Mouse (Mus musculus) mature B cell (primary cell): ENCODE measurements around the gene Cyb5r3.

ENCODE experiments used
- in situ Hi-C: fragments of 300-500 bp; cut with MboI; formaldehyde crosslinking; loops from 2 replicates; pipeline ENCODE4 v1.14.3; 2019

Cyb5r3 gene

DNA sequence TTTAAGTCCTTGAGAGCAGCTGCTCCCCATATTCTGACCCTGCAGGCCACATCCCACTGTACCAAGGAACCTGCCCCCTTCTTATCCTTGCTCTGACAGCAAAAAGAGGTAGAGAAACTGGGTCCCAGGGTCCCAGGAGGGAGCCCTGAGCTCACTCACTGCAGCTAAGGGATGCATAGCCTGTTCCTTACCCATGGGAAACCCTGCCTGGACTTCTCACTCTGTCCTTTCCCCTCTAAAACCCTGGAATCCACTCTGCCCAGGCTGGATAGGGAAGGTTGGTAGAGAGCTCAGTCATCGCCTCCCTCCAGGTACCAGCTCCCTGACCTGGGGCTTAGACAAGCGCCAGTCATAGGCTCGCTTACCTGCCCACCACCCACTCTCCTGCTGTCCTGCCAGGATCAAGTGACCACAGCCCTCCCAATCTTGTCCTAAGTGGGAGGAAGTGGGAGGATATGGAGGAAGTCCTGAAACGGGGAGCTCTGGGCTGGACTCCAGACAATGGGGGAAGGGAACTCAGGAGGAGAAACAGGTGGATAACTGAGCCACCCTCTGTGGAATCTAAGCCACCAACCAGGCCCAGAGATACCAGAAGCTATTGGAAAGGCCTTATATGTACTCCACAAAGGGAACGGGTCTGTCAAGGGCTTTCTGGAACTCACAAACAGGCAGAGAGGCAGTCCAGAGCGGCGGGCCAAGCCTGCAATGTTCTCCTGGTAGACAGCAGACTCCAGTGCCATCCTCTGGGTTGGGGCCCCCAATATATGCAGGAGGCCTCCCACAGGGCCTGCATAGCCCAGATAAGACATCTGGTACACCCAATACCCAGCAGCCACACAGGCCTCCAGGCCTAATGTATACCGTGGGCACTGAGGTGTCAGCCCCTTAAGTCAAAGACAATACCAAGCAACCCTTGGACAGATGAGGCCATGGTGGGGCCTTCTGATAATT is 2.3 kb downstream of the Cyb5r3 start:
- in situ Hi-C loops, result no loop called here

DNA sequence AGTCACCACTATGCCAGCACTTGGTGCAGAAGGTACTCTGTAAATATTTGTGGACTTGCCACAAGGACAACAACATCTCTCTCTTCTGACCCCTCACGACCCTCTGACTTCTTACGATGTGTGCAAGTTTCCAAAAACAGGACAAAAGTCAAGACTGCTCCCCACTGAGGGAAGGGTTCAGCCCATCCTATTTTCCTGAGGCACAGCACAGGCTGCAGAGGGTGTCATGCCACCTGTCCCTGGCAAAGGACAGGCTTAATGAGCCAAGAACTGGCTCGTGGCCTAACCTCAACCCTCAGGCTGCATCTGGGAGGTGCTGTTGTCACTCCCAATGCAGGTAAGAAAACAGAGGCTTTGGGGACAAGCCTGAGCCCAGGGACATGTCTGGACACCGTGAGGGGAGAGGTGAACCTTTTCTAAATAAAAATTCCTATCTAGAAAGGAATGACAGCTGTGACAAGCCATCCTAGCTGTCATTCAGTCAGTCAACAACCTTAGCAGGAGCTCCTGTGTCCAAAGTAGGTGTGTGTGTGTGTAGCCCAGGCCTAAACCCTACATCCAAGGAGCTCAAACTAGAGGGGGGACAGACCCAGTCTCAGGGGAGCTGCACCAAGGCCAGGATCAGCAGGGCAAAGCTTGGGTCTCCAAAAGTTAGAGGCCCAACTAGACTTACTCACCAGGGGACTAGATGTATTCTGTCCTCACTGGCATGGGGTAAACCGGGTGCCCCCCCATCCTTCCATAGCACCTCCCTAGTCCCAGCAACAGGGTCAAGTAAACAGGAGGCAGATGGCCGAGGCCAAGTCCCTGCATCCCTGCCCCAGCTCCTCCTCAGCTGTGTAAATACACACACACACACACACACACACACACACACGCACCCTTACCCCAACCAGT is 3.3 kb downstream of the Cyb5r3 start:
- in situ Hi-C loops, result no loop called here

DNA sequence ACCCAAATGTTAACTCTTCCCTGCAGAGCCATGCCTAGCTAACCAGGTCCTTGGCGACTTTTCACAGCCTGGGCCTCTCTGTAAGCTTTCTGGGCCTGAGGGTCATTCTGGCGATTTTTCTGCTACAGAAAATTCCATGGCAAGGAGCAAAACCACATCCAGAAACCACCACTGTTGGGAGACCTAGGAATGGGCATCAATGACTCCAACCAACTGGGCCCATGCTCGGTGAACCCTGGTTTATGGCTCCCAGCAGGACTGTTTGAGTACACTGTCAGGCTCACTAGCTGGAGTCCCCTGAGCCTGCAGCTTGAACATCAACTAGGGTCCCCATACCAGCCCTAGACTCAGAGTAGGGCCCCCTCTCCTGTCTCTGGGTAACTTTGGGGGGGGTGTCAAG is 4.1 kb downstream of the Cyb5r3 start:
- in situ Hi-C loops, result no loop called here

DNA sequence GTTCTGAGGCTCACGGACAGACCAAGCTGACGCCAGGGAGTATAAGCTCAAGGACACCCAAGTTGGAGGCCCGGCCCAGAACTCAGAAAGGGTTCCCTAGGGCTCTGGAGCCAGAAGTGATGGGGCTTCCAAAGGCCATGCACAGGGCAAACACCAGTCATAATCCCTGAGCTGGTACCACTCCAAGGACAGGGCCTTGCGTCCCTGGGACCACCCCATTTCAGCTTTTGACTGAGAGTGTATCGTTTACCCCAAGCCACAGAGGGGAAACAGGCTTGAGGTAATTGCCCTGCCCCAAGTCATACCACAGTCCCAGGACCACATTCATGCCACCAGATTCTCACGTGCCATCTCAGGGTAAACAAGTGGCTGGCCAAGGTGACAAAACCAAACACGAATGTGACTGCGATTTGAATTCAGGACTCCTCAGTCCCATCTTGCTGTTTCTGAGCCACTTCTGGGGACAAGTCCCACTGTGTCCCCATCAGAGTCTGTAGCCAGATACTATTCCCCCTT is 4.8 kb downstream of the Cyb5r3 start:
- in situ Hi-C loops, result no loop called here

DNA sequence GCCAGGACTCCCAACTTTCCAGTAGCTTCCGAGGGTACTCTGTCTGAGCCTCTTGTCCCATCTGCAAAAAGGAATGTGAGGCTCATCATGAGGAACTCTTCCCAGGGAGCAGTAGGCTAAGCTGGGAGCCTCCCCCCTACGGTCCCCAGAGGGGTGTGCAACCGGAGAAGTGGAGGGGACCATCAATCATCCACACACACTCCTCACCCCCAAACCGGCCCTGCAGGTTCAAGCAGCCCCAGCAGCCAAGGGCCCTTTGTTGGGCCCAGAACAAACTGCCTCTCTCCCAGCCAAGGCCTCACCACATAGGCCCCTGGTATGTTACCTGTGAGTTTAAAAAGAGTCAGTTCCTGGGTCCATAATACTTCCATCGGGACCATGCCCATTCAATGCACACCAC is 5.3 kb downstream of the Cyb5r3 start:
- in situ Hi-C loops, result no loop called here

DNA sequence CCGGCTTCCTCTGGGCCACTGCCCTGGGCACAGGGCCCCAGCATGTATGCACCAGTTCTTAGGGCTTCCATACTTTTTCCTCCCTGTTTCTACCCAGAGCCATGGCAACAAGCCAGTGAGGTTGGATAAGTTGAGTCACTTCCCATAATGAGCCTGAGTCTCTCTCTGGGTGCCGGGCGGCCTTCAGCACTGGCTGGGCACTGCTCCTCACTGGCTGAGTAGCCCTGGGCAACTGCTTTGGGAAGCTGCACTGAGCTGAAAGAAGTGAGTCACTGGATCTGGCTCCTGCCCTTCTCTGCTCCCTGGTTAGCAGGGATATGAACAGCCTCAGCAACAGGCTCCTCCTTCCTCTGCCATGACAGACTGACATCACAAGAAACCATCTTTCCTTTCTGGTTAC is 5.8 kb downstream of the Cyb5r3 start:
- in situ Hi-C loops, result no loop called here

DNA sequence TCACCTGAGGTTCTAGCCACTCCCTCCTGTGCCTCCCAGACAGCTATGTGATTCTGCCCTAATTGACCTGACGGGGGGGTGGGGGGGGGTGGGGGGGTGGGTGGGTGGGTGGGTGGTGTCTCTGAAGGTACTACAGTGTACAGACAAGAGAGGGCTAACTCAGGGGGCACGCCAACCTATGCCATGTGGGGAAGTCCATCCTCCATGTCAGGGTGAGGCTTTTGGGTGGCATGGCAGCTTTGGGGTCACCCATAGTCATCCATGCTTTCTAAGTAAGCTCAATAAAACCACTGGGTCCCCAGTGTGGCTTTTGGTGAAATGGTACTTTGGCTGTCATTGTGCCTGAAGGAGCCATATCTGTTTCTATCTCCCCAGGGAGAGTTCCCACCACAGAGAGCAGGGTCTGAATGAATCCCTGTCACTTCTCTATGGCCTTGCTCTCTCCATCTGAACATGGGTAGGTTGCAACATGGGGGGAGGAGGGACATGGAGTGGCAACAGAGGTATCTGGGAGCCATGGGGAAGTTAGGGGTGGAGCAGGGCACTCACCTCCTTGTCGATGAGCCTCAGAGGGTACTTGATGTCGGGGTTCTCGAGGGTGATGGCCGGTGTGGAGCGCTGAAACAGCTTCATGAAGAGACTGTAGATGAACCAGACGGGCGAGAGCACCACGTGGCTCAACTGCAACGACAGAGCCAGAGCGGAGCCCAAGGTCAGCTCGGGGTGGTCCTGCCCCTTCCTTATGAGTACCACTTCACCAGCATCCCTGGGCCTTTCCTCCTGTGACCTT is 6.7 kb downstream of the Cyb5r3 start:
- in situ Hi-C loops, result no loop called here

DNA sequence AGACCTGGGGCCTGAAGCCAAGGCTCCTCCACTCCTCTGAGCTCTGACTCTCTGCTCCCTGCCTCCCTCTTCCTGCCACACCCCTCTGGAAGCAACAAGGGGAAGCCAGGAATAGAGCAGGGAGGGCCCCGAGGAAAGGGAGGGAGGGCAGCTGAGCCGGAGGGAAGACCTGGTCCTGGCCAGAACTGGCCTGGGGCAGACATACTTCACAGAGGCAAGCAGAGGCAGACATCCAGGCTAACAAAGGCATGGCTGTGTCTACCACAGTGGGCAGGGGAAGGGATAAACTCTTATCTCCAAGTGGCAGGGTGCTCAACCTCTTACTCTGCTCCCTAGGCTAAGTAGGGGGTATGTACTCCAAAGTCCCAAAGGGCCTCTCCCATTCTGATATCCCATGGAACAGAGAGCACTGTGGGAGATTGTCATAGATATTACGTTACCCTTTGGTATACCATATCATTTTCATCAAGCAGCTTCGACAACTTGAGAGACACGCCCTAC is 7.4 kb downstream of the Cyb5r3 start:
- in situ Hi-C loops, result no loop called here

DNA sequence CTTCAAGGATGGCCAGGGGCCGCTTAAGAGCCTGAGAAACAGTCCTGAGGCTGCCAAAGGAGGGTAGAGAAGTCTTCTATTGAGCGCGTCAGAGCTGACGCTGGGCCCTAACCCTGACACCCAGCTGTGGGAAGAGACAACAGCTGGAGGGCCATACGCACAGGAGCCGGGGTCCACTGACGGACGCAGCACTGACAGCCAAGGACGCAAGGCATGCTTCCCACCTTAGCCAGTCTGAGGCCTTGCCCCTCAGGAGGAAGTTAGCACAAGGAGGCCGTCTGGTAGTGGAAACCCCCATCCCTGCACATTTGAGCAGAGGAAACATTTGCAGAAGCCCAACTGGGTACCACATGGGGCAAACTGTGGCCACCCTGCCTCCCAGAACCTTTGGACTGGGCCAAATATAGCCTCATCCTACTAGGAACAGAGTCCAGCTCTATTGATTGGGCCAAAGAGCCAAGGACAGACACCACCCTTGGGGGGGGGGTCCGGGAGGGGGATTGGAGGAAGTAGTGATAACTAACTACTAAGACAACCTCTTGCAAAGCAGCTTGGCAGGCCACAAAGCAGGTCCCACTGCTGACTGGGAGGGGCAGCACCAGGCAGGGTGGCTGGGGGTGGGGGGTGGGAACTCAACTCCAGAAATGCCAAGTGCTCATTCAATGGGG is 9.4 kb downstream of the Cyb5r3 start:
- in situ Hi-C loops, result no loop called here

DNA sequence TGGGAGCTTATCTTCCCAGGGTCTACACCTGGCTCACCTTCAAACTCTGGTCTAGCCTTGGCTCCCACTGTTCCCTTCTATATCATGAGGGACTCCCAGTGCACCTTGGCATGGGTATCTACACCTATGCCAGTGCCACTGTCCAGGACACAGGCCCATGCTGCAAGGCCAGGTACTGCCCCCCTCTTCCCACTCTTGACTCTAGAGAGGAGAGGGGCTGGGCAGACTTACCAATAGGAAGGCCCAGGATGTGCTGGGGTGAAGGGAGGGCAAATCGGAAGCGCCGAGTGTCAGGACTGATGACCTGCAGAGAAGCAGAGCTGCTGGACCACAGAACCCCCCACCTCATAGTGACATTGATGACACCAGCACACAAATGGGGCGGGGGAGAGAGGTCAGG is 10.4 kb downstream of the Cyb5r3 start:
- in situ Hi-C loops, result no loop called here

DNA sequence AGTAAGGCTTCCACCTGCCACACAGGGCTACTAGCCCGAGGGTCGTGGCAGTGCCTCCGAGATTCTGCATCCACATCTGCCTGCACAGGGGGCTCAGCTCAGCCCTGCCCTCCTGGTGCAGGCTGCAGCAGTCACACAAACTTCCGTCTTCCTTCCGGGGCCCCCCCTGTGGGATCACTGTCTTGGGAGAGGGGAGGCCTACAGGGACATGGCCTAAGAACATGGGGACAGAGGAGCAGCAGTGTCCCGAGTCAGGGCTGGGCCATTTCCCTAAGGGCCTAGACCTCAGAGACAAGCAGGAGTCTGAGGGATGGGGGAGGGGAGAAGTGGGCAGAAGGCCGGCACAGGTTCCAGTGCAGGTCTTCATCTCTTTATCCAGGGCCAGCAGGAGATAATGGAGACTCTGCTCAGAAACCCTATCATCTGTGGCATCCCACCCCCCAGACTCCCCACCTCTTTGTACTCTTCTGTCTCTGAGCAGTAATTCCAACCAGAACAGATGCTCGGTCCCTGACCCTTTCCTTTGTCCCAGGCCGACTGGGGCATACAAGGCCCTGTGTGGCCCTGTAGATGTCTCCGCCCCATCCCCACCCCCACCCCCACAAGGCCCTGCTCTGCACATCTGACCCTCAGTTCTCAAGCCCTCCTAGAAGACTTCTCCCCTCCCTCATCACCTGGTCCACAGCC is 11.2 kb downstream of the Cyb5r3 start:
- in situ Hi-C loops, result no loop called here

DNA sequence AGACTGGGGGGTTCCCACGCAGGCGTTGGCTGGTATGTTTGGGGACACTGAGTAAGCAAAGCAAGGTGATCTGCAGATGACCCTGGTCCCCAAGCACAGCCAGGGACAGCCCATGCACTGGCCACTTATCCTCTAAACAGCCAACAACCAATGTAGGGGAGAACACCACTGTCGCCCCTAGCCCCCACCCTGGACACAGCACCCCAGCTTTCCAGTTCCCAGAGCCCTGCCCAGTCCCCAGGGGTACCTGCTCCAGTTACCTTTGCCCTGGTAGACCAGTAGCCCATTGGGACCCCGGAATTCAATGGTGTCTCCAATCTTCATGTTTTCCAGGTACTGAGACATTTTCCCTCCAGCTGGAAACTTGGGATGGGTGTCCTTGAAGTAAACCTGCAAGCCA is 11.8 kb downstream of the Cyb5r3 start:
- in situ Hi-C loops, result no loop called here

DNA sequence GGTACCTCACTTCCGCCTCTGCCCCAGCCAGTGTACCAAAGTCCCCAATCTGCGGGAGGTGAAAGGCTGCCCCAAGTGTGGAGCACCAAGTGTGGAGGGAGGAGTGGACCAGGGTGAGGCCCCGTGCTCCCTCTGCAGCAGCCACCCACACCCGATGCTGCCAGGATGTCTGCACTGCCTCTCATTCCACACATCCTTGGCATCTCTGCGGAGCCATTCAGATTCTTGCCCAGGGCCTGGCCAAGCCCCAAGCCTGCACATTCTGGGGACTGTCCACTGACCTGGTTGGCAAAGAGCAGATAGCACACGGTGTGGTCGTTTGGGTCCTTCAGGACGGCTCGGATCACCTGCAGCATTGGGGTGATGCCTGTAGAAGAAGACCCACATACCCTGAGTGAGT is 12.6 kb downstream of the Cyb5r3 start:
- in situ Hi-C loops, result no loop called here

DNA sequence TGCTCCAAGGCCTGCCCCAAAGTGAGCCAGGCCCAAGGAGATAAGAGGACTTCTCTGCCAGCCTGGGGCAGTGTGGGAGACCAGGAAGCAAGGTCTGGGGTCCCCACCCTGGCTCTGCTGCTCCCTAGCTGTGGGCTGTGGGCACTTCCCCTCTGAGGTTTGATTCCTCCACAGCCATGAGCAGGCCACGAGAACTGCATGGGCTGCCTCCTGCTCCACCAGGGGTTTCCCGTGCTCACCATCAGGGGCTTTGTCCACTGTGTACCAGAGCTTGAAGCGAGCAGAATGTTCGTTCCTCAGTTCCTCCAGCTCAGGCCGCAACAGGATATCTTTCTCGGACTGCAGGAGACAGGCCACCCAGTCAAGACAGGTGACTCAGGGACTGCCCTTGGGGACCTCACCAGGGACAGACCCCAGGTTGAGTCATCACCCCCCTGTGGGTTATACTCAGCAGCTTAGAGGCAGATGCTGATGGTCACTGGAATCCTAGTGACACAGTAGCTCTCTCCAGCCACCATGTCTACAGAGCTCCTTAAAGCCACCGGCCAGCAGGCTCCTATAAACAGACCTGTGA is 13.7 kb downstream of the Cyb5r3 start:
- in situ Hi-C loops, result no loop called here

DNA sequence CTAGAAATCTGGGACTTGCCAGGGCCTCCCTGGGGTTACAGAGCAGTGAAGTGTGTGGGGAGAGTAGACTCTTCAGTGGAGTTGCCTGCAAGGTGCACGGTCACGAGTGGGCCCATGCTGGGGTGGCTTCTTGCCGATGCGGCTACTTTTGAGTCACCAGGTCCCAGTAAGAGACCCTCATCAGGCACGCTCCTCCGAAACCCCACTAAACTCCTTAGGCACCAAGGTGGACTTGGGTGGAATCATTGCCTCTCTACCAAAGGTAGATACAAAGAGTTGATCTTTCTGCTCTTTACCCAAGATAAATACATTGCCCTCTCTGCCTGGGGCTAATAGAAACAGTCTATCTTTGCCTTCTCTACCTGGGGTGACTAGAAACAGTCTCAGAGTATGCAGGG is 14.7 kb downstream of the Cyb5r3 start:
- in situ Hi-C loops, result no loop called here

DNA sequence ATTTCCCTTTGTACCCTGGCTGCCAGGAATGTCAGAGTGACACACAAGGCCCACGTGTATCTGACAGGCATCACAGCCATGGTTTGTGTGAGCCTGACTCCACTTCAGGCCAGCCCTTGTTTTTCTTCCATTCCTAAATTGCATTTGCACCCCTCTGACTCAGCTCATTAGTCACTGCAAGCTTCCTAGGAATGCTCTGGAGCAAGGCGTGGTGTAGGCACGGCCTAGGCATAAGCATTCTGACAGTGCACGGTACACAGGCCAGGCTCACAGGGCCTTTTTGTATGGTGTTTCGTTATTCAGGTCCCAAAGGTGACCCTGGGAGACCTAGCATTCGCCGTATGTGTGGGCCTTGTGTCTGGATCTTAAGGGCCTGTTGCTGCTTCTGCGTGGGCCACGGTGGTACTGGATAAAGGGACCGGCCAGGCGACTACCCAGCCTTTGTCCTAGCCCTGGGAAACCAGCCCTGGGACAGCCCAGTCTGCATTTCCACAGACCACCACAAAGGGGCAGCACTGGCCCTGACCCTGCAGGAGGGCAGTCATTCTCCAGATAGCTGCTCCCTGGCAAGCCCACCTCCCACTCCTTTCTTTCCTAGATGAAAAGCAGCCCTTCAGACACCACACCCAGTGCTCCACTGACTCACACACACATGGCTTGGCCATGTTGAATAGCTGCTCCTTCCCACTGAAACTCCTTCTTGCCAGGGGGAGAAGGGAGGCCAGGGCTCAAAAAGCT is 15.3 kb downstream of the Cyb5r3 start:
- in situ Hi-C loops, result no loop called here

DNA sequence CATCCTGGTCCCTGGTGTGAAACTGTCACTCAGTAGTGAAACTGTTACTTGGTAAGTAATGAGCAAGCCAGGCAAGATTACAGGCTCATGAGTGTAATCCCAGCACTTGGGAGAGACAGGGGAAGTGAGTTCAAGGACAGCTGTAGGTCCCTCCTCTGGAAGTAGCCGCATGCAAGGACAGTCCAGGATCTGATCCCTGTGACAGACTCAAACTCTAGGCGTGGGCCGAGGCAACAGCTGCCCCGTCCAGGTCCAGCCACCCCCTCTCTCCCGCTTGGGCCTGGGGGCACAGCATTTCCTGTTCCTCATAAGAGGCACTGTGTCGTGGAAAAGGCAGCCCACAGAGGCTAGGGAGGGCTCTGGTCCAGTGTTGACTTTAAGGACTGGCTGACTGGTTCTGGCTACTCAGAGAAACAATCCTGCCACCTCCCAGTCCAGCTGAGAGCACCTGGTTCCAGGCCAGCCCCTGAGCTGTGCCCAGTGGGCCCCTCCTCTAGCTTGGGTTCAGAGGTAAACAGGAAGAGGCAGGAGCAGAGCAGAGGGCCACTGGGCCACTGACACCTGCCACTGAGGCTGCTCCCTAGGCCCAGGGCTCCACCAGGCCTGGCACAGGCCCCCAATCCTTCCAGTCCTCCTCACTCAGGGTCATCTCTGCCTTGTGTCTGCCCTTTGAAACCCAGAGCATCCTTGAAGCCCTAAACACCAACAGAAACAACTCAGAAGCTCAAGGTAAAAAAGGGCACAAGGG is 16.5 kb downstream of the Cyb5r3 start:
- in situ Hi-C loops, result no loop called here

DNA sequence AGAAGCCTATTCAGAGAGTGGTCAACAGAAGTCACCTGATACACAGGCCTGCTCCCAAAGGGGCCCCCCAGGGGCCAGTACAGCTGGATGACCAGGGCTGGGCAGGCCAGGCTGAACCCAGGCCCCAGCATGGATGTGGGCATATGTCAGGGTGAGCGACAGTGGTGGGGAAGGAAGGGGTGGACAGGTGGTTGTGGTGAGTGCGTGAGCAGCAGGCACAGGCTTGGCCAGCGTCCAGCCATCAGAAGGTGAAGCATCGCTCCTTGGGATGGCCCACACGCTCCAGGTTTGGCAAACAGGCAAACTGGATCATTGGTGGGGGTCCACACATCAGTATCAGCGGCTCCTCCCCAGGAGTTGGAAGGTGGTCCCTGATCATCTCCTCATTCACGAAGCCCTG is 18.1 kb downstream of the Cyb5r3 start:
- in situ Hi-C loops, result no loop called here

DNA sequence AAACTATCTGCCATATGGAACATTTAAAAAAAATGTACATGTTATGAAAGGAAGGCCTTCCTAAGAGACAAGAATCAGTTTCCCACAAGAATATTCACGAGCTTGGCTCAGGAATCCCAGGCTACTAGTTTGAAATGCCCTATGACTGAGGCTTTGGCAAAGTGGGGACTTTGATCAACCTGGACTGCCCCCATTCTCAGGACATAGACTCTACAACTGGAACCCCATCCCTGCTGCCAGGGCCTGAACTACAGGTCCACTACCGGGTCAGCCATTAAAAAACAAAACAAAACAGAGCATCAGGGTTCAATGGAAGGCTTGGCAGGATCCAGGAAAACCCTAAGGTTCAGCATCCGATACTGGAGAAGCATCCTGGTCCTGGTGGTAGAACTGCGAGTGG is 21.7 kb downstream of the Cyb5r3 start:
- in situ Hi-C loops, result no loop called here
